Mouse (Mus musculus) urinary bladder, postnatal 36 days (tissue): ENCODE results near the gene Olfr1200.

Experiments
- DNase-seq, 2 experiments: peaks; one replicate each; pipeline ENCODE4 v3.0.0; 2022; ENCODE audit warnings: low spot score in 2 of 2, mixed read lengths in 1 of 2

Olfr1200 gene

GRCm38 (mm10) chr2:88770388-88770787 lies at the start of gene Olfr1200:
Gene Olfr1200 (minus strand): TSS chr2:88770488.
- DNase-seq, result no peak

GRCm38 (mm10) chr2:88814196-88814595 lies 43.9 kb upstream of the Olfr1200 start, which contains the start of gene Olfr1202:
Gene Olfr1202 (plus strand): TSS chr2:88814496.
- DNase-seq, result no peak

- DNase-seq, result no peak
Measured at GRCm38 (mm10) chr2:88792736-88793135, 22.4 kb upstream of the Olfr1200 start, which contains the start of gene Olfr1201. Gene Olfr1201 (plus strand): TSS chr2:88793036.

GRCm38 (mm10) chr2:88760369-88760768 lies 9.9 kb downstream of the Olfr1200 start, which contains the start of gene Olfr1199:
Gene Olfr1199 (minus strand): TSS chr2:88760469.
- no peak for DNase-seq

DNA sequence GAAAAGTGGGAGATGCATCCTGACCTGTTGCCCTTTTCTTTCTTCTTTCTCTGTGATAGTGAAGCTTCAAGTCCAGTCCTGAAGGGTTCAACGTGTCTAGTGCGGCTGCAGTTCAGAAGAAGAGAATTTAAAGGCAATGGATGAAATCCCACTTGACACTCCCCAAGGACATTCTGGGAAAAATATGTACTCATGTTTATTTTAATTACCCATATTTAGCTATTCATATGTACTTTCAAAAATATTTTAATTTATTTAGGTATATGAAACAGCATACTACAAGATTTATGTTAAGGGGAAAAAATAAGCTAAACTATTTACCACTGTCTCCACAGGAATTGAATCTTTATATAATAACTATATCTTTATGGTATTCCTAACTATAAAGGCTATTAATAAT lies 19.0 kb downstream of the Olfr1200 start, which contains the start of gene Olfr1198:
TSS of gene Olfr1198 (minus strand) at position 101 of the 400 bp plus-strand sequence.
- no peak for DNase-seq

- DNase-seq, result no peak
Measured at GRCm38 (mm10) chr2:88743379-88743778, 26.9 kb downstream of the Olfr1200 start.

- DNase-seq, result no peak
Measured at GRCm38 (mm10) chr2:88732266-88732665, 38.0 kb downstream of the Olfr1200 start, which contains the start of gene Olfr1197. Gene Olfr1197 (minus strand): TSS chr2:88732366.
